Mouse (Mus musculus): ENCODE data around the gene Slc7a7.

- TF ChIP-seq CTCF (IDR thresholded peaks at IDR 0.05; ENCODE audit: control insufficient read depth, insufficient read depth, insufficient replicate concordance, low read depth, low read length) (no peak), POLR2A (IDR thresholded peaks at IDR 0.05; ENCODE audit: control insufficient read depth, low read depth, low read length) (no peak)
These were observed 95.8 kb downstream of the Slc7a7 start for GRCm38 (mm10) chr14:54321556-54322376.

Data from testis, adult 2 months (tissue).